Mouse (Mus musculus): ENCODE data around the gene Rbl2. TPM values are rescaled to one million over a fixed set of nuclear protein-coding genes. Genes with fewer than 3 reads are reported as not detected.

The Rbl2 gene
- polyA plus RNA-seq, 1 experiment from 2014 or later: 13.7 TPM

DNA sequence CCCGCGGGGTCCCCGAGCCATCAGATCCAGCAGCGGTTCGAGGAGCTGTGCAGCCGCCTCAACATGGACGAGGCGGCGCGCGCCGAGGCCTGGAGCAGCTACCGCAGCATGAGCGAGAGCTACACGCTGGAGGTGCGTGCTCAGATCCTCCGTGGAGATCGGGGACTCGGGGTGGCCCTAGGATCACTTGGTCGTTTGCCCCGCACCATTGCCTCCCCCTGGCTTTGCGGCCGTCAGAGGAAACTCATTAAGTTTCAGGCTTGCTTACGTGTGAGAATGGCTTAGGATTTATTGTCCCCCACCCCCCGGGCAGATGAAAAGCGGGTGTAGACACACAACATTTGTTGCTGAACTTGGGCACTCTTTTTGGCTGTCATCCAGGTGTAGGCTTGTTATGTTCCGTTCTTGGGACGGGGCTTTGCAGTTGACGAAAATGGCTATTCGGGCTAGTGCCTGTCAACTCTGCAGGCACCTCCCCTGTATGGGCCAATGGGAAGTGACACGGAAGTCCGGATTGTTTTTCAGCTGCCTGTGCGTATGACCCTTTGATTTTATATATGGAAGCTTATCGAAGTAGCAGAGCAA lies 510 bp downstream of the Rbl2 start:
- Histone ChIP-seq H3K9me3 (ENCODE audit: low read length) (no peaks in the 10 kb centered on the region), H3K27ac (ENCODE audit: low read length) (peak overlapping the region; percentile 97), H3K36me3 (ENCODE audit: insufficient read depth, low read length) (no peaks in the 10 kb centered on the region), H3K9ac (replicated peaks; ENCODE audit: low read depth) (peak overlapping the region; percentile 90), H3K4me3 (ENCODE audit: low read depth, low read length) (peak overlapping the region; percentile 83), H3K27me3 (replicated peaks; ENCODE audit: insufficient read depth, low read length) (no peaks in the 10 kb centered on the region), H3K4me1 (ENCODE audit: insufficient read depth, low read depth, low read length) (0 out of 2 replicates have a peak, but pooled peaks cover 4% of the 10 kb centered on the region), H3K4me2 (replicated peaks; ENCODE audit: low read depth, low read length) (peak overlapping the region; percentile 74)
- 0 out of 2 replicates have a peak, but pooled peaks have one; percentile 12 for TF ChIP-seq EP300 (IDR thresholded peaks at IDR 0.05)
- TF ChIP-seq CTCF (IDR thresholded peaks at IDR 0.05): no peak
- DNase-seq (ENCODE audit: low spot score) (peak; percentile 95), ATAC-seq (peak; percentile 91)
- under 1% methylated on average over 30 of the region's 34 CpGs for WGBS

DNA sequence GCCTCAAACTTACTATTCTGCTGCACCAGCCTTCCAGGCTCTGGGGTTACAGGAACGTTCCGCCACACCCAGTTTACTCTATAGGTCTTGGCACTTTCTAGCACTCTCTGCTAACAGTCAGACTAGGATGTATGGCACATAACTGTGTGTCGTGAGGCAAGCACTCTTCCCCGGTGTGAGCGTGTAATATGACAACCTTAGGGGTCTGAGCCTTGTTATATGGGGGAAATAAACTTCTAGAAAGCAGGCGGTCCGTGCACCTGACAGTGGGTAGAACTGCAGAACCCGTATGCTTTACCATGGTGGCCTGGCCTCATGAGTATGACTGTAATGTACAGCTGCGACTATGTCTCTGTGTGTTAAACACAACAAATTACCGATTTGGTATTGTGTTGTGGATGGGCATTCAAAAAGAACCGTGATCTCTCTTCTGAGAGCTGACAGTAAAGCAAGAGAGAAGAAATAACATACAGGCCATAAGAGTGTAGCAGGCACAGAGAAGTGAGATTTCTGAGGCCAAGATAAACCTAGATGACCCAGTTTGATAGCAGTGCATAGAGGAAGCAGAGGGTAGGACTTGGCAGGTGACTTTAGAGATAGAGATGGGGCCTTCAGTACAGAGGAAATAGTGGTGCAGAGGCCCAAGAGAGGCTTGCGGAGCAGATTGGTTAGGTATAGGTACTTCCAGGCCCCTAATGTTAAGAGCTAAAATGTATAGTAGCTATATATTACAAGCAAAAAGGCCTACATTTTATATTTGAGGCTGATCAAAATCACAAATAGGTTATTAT lies 7.4 kb downstream of the Rbl2 start:
- H3K4me2 ChIP-seq (replicated peaks; ENCODE audit: low read depth, low read length): no peak overlapping the region
- no peak overlapping the region for H3K27ac ChIP-seq (ENCODE audit: low read length)
- DNase-seq (ENCODE audit: low spot score) (no peak), ATAC-seq (no peak)
- WGBS: 92% methylated on average over 12 of the region's 12 CpGs
- no peaks in the 10 kb centered on the region for H3K4me1 ChIP-seq (ENCODE audit: insufficient read depth, low read depth, low read length)
- H3K4me3 ChIP-seq (ENCODE audit: low read depth, low read length): no peak overlapping the region
- no peaks in the 10 kb centered on the region for H3K9me3 ChIP-seq (ENCODE audit: low read length)
- H3K9ac ChIP-seq (replicated peaks; ENCODE audit: low read depth): no peak overlapping the region
- peaks cover 16% of the 10 kb centered on the region for H3K36me3 ChIP-seq (ENCODE audit: insufficient read depth, low read length)
- H3K27me3 ChIP-seq (replicated peaks; ENCODE audit: insufficient read depth, low read length): no peaks in the 10 kb centered on the region
- TF ChIP-seq CTCF (IDR thresholded peaks at IDR 0.05) (no peak), EP300 (IDR thresholded peaks at IDR 0.05) (no peak)

DNA sequence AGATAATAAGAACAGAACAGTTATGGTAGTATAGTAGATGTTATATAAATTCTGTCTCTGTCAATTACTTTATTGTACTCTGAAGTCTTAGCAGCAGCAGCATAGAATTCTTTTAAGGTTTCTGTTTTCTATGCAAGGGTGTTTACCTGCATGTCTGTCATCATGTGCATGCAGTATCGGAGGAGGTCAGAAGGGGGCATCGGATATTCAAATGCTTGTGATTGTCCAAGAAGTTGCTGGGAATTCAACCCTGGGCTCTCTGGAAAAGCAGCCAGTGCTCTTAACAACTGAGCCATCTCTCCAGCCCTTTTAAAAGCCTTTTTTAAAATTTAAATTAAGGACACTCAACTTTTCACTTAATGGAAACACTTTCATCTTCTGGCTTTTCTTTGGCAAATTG lies 9.8 kb downstream of the Rbl2 start:
- Histone ChIP-seq H3K27ac (ENCODE audit: low read length) (no peak overlapping the region), H3K4me3 (ENCODE audit: low read depth, low read length) (no peak overlapping the region), H3K36me3 (ENCODE audit: insufficient read depth, low read length) (peaks cover 22% of the 10 kb centered on the region), H3K9me3 (ENCODE audit: low read length) (no peaks in the 10 kb centered on the region), H3K27me3 (replicated peaks; ENCODE audit: insufficient read depth, low read length) (no peaks in the 10 kb centered on the region), H3K4me2 (replicated peaks; ENCODE audit: low read depth, low read length) (no peak overlapping the region), H3K9ac (replicated peaks; ENCODE audit: low read depth) (no peak overlapping the region), H3K4me1 (ENCODE audit: insufficient read depth, low read depth, low read length) (no peaks in the 10 kb centered on the region)
- DNase-seq (ENCODE audit: low spot score) (no peak), ATAC-seq (no peak)
- WGBS: 96% methylated on average over 2 of the region's 2 CpGs
- TF ChIP-seq EP300 (IDR thresholded peaks at IDR 0.05): no peak
- no peak; the same call in 1 of the 2 replicates for TF ChIP-seq CTCF (IDR thresholded peaks at IDR 0.05)

DNA sequence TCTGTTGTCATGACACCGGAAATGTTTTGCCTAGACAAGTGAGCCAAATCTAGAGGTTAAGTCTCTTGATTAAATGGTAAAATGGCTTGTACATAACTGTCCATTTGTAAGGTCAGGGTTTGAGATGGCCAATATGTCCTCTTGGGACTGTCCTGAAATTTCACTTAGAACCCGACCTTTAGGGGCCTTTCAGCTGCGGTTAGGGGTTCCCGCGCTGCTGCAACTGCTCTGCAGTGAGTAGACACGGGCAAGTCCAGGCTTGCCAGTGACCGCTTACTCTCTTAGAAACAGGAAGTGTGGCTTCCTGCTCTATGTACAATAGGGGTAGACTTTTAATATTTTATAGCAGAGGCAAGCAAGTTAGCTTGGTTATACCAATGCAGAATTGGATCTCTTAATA lies 12.1 kb downstream of the Rbl2 start:
- Histone ChIP-seq H3K4me2 (replicated peaks; ENCODE audit: low read depth, low read length) (no peak overlapping the region), H3K27me3 (replicated peaks; ENCODE audit: insufficient read depth, low read length) (no peaks in the 10 kb centered on the region), H3K9me3 (ENCODE audit: low read length) (no peaks in the 10 kb centered on the region), H3K27ac (ENCODE audit: low read length) (no peak overlapping the region), H3K36me3 (ENCODE audit: insufficient read depth, low read length) (peaks cover 29% of the 10 kb centered on the region; the same call in 1 of the 2 replicates), H3K4me1 (ENCODE audit: insufficient read depth, low read depth, low read length) (no peaks in the 10 kb centered on the region), H3K9ac (replicated peaks; ENCODE audit: low read depth) (no peak overlapping the region), H3K4me3 (ENCODE audit: low read depth, low read length) (no peak overlapping the region)
- WGBS: 72% methylated on average over 7 of the region's 7 CpGs
- 0 out of 2 replicates have a peak, but pooled peaks have one; percentile 19 for ATAC-seq
- peak; percentile 9 for DNase-seq (ENCODE audit: low spot score)
- no peak for TF ChIP-seq EP300 (IDR thresholded peaks at IDR 0.05)
- TF ChIP-seq CTCF (IDR thresholded peaks at IDR 0.05): no peak

DNA sequence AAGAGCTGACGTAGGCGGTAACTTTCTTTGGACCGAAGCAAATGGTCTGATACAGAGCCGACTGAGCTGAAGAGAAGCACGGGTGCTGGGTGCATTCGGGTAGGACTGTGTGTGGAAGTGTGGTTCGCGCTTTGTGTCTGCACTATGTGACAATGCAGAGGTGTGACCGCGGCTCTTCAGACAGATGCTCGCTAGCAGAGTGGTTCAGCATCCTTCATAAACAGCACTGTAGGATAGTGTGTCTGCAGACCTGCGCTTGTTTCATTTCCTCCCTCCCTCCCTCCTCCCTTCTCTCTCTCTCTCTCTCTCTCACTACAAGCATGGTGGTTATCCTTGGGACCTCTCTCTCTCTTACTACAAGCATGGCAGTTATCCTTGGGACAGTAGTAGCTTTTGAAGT lies 12.6 kb downstream of the Rbl2 start:
- H3K9me3 ChIP-seq (ENCODE audit: low read length): no peaks in the 10 kb centered on the region
- ATAC-seq: no peak
- 86% methylated on average over 12 of the region's 12 CpGs for whole genome bisulfite sequencing
- TF ChIP-seq CTCF (IDR thresholded peaks at IDR 0.05) (no peak), EP300 (IDR thresholded peaks at IDR 0.05) (no peak)
- H3K36me3 ChIP-seq (ENCODE audit: insufficient read depth, low read length): peaks cover 29% of the 10 kb centered on the region; the same call in 1 of the 2 replicates
- no peak for DNase-seq (ENCODE audit: low spot score)
- no peak overlapping the region for H3K4me2 ChIP-seq (replicated peaks; ENCODE audit: low read depth, low read length)
- H3K27me3 ChIP-seq (replicated peaks; ENCODE audit: insufficient read depth, low read length): no peaks in the 10 kb centered on the region
- H3K4me1 ChIP-seq (ENCODE audit: insufficient read depth, low read depth, low read length): no peaks in the 10 kb centered on the region
- no peak overlapping the region for H3K27ac ChIP-seq (ENCODE audit: low read length)
- no peak overlapping the region for H3K9ac ChIP-seq (replicated peaks; ENCODE audit: low read depth)
- H3K4me3 ChIP-seq (ENCODE audit: low read depth, low read length): no peak overlapping the region

DNA sequence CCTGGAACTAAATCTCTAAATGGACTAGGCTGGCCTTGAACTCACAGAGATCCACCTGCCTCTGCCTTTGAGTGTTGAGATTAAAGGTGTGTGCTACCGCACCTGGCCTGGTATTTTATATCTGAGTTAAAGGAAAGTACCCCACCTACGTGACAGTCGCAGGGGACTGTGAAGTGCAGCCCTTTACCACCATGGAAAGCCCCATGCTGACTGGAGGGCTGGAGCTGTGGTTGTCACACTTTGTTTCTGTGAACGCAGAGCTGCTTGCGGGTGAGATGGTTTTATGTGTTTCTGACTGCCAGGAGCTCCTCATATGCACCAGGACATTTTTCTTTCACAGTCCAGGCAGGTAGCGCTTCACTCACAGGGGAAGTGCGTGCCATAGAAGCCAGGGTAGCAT lies 18.6 kb downstream of the Rbl2 start:
- DNase-seq (ENCODE audit: low spot score): no peak
- H3K27ac ChIP-seq (ENCODE audit: low read length): no peak overlapping the region
- no peak for TF ChIP-seq EP300 (IDR thresholded peaks at IDR 0.05)
- no peak for TF ChIP-seq CTCF (IDR thresholded peaks at IDR 0.05)
- H3K9me3 ChIP-seq (ENCODE audit: low read length): no peaks in the 10 kb centered on the region
- peaks cover 31% of the 10 kb centered on the region; the same call in 1 of the 2 replicates for H3K36me3 ChIP-seq (ENCODE audit: insufficient read depth, low read length)
- no peak for ATAC-seq
- WGBS: 95% methylated on average over 7 of the region's 7 CpGs
- H3K4me3 ChIP-seq (ENCODE audit: low read depth, low read length): no peak overlapping the region
- H3K4me2 ChIP-seq (replicated peaks; ENCODE audit: low read depth, low read length): no peak overlapping the region
- no peaks in the 10 kb centered on the region for H3K4me1 ChIP-seq (ENCODE audit: insufficient read depth, low read depth, low read length)
- no peaks in the 10 kb centered on the region for H3K27me3 ChIP-seq (replicated peaks; ENCODE audit: insufficient read depth, low read length)
- no peak overlapping the region for H3K9ac ChIP-seq (replicated peaks; ENCODE audit: low read depth)
